Mouse (Mus musculus): ENCODE measurements around the gene Gtpbp3.

DNA sequence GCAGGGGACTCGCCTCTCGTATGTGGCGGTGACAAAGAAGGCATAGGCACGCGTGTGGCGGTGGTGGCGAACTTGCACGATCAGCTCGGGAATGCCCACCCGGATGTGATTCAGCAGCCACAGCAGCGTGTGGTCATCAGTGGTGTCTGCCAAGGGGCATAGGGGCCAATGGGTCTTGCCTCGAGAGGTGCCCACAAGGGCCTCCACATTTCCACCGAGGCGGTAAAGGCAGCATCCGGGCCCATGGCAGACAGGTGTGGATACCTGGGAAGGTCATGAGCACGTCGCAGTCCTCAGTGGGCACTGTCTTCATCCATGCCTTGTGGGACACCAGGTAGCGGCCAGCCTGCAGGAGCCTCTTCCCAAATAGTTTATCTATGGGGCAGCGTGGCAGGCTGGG, 3.2 kb upstream of the Gtpbp3 start:
- TF ChIP-seq CTCF (IDR thresholded peaks at IDR 0.05; ENCODE audit: borderline replicate concordance, insufficient read depth, low read length): no peak
- no peak for TF ChIP-seq POLR2A (IDR thresholded peaks at IDR 0.05; ENCODE audit: low read depth, low read length)
